Mouse (Mus musculus): ENCODE results near the gene Cux1.

- TF ChIP-seq CTCF (conservative IDR thresholded peaks at IDR 0.05; ENCODE audit: insufficient read depth, insufficient read length, low read depth, low read length) (no peak), POLR2A (IDR thresholded peaks at IDR 0.05; ENCODE audit: low read depth, low read length) (no peak)
Observed at GRCm38 (mm10) chr5:136243851-136244761, 323.2 kb downstream of the Cux1 start.
